Mouse (Mus musculus) brain, embryonic 14.5 days (tissue): ENCODE measurements around the gene Zfp704.

Experiments
- CTCF ChIP-seq: fragments of 200-500 bp; IDR thresholded peaks from 2 replicates; pipeline ENCODE4 v1.5.1; 2012; ENCODE audit warnings: inconsistent platforms, mild to moderate bottlenecking, moderate library complexity, borderline replicate concordance; ENCODE audit not compliant: insufficient read depth, insufficient read length; ENCODE audit errors: extremely low read depth
- POLR2A ChIP-seq: fragments of 200-500 bp; IDR thresholded peaks from 2 replicates; pipeline ENCODE4 v1.6.1; 2012; ENCODE audit warnings: mild to moderate bottlenecking, inconsistent platforms, borderline replicate concordance; ENCODE audit not compliant: poor library complexity, insufficient read depth, insufficient read length, severe bottlenecking; ENCODE audit errors: extremely low read depth

- no peak for TF ChIP-seq CTCF
- TF ChIP-seq POLR2A = no peak
Measured at GRCm38 (mm10) chr3:9562649-9563328, 47.1 kb downstream of the Zfp704 start.
